Mouse (Mus musculus): Measurements from ENCODE around the gene Med16. TPM values are rescaled to one million over a fixed set of nuclear protein-coding genes. Genes with fewer than 3 reads are reported as not detected.
A peak's percentile ranks its signal among the peaks of the same experiment; 100 is the strongest.
"Not testable (repeated sequence)": the region's sequence is repeated elsewhere in the genome, so short reads cannot be mapped to it uniquely, and the experiment has no call there.

Gene Med16
- polyA plus RNA-seq, 1 experiment = 57.1 TPM

- H3K36me3 ChIP-seq (ENCODE audit: control insufficient read depth, insufficient read depth, low read length) = no peaks in the 10 kb centered on the region
- no peaks in the 10 kb centered on the region for H3K4me1 ChIP-seq (ENCODE audit: control insufficient read depth, insufficient read depth, low read length)
- H3K4me3 ChIP-seq (ENCODE audit: insufficient read depth, low read depth, low read length) = no peak within 1 kb of the TSS
- no peak for DNase-seq
- no peak for TF ChIP-seq POLR2A (IDR thresholded peaks at IDR 0.05; ENCODE audit: low read depth, low read length)
- TF ChIP-seq CTCF (conservative IDR thresholded peaks at IDR 0.05; ENCODE audit: insufficient read depth, insufficient read length, low read depth, low read length) = no peak
- H3K27ac ChIP-seq (ENCODE audit: insufficient read depth, low read depth, low read length) = no peak within 1 kb of the TSS
- H3K27me3 ChIP-seq (replicated peaks; ENCODE audit: control insufficient read depth, insufficient read depth, low read length) = no peaks in the 10 kb centered on the region
- 47% methylated on average over 5 of the region's 5 CpGs for WGBS
Observed at GRCm38 (mm10) chr10:79890670-79891069, 18.1 kb downstream of the Med16 start, which contains the start of gene Cfd. TSS of gene Cfd (plus strand) at chr10:79890853.

GRCm38 (mm10) chr10:79889386-79889785, 19.3 kb downstream of the Med16 start:
- no peaks in the 10 kb centered on the region for H3K27me3 ChIP-seq (replicated peaks; ENCODE audit: control insufficient read depth, insufficient read depth, low read length)
- H3K4me1 ChIP-seq (ENCODE audit: control insufficient read depth, insufficient read depth, low read length) = no peaks in the 10 kb centered on the region
- H3K36me3 ChIP-seq (ENCODE audit: control insufficient read depth, insufficient read depth, low read length) = no peaks in the 10 kb centered on the region
- peak; percentile 86 for DNase-seq
- no peak overlapping the region for H3K27ac ChIP-seq (ENCODE audit: insufficient read depth, low read depth, low read length)
- H3K4me3 ChIP-seq (ENCODE audit: insufficient read depth, low read depth, low read length) = no peak overlapping the region
- whole genome bisulfite sequencing = 21% methylated on average over 2 of the region's 2 CpGs
- no peak for TF ChIP-seq CTCF (conservative IDR thresholded peaks at IDR 0.05; ENCODE audit: insufficient read depth, insufficient read length, low read depth, low read length)
- no peak for TF ChIP-seq POLR2A (IDR thresholded peaks at IDR 0.05; ENCODE audit: low read depth, low read length)

- Histone ChIP-seq H3K27me3 (replicated peaks; ENCODE audit: control insufficient read depth, insufficient read depth, low read length) (no peaks in the 10 kb centered on the region), H3K4me1 (ENCODE audit: control insufficient read depth, insufficient read depth, low read length) (no peaks in the 10 kb centered on the region), H3K4me3 (ENCODE audit: insufficient read depth, low read depth, low read length) (no peak overlapping the region), H3K36me3 (ENCODE audit: control insufficient read depth, insufficient read depth, low read length) (no peaks in the 10 kb centered on the region), H3K27ac (ENCODE audit: insufficient read depth, low read depth, low read length) (no peak overlapping the region)
- TF ChIP-seq CTCF (conservative IDR thresholded peaks at IDR 0.05; ENCODE audit: insufficient read depth, insufficient read length, low read depth, low read length) (no peak), POLR2A (IDR thresholded peaks at IDR 0.05; ENCODE audit: low read depth, low read length) (no peak)
- 89% methylated on average over 8 of the region's 8 CpGs for WGBS
- DNase-seq = no peak
Observed at GRCm38 (mm10) chr10:79886611-79887010, 22.1 kb downstream of the Med16 start.

- H3K4me1 ChIP-seq (ENCODE audit: control insufficient read depth, insufficient read depth, low read length) = no peaks in the 10 kb centered on the region
- no peak for TF ChIP-seq CTCF (conservative IDR thresholded peaks at IDR 0.05; ENCODE audit: insufficient read depth, insufficient read length, low read depth, low read length)
- TF ChIP-seq POLR2A (IDR thresholded peaks at IDR 0.05; ENCODE audit: low read depth, low read length) = no peak
- WGBS = 81% methylated on average over 6 of the region's 6 CpGs
- no peaks in the 10 kb centered on the region for H3K36me3 ChIP-seq (ENCODE audit: control insufficient read depth, insufficient read depth, low read length)
- H3K27ac ChIP-seq (ENCODE audit: insufficient read depth, low read depth, low read length) = no peak within 1 kb of the TSS
- H3K4me3 ChIP-seq (ENCODE audit: insufficient read depth, low read depth, low read length) = no peak within 1 kb of the TSS
- no peak for DNase-seq
- H3K27me3 ChIP-seq (replicated peaks; ENCODE audit: control insufficient read depth, insufficient read depth, low read length) = no peaks in the 10 kb centered on the region
Observed at GRCm38 (mm10) chr10:79886054-79886453, 22.7 kb downstream of the Med16 start, which contains the start of gene Elane. TSS of gene Elane (plus strand) at chr10:79886247.

- DNase-seq; H3K36me3 ChIP-seq (ENCODE audit: control insufficient read depth, insufficient read depth, low read length); H3K4me1 ChIP-seq (ENCODE audit: control insufficient read depth, insufficient read depth, low read length); H3K27ac ChIP-seq (ENCODE audit: insufficient read depth, low read depth, low read length); H3K4me3 ChIP-seq (ENCODE audit: insufficient read depth, low read depth, low read length); H3K27me3 ChIP-seq (replicated peaks; ENCODE audit: control insufficient read depth, insufficient read depth, low read length): not testable (repeated sequence)
- 52% methylated on average over 3 of the region's 3 CpGs for WGBS
Observed at GRCm38 (mm10) chr10:79884938-79885337, 23.8 kb downstream of the Med16 start.

- Histone ChIP-seq H3K4me1 (ENCODE audit: control insufficient read depth, insufficient read depth, low read length) (0 out of 2 replicates have a peak, but pooled peaks cover 3% of the 10 kb centered on the region), H3K27me3 (replicated peaks; ENCODE audit: control insufficient read depth, insufficient read depth, low read length) (no peaks in the 10 kb centered on the region), H3K36me3 (ENCODE audit: control insufficient read depth, insufficient read depth, low read length) (no peaks in the 10 kb centered on the region), H3K4me3 (ENCODE audit: insufficient read depth, low read depth, low read length) (no peak overlapping the region), H3K27ac (ENCODE audit: insufficient read depth, low read depth, low read length) (no peak overlapping the region)
- TF ChIP-seq CTCF (conservative IDR thresholded peaks at IDR 0.05; ENCODE audit: insufficient read depth, insufficient read length, low read depth, low read length) (no peak), POLR2A (IDR thresholded peaks at IDR 0.05; ENCODE audit: low read depth, low read length) (no peak)
- peak; percentile 92 for DNase-seq
- WGBS = 26% methylated on average over 4 of the region's 4 CpGs
Observed at GRCm38 (mm10) chr10:79884446-79884845, 24.3 kb downstream of the Med16 start.

GRCm38 (mm10) chr10:79883297-79884084, 25.2 kb downstream of the Med16 start:
- Histone ChIP-seq H3K27ac (ENCODE audit: insufficient read depth, low read depth, low read length) (no peak overlapping the region), H3K27me3 (replicated peaks; ENCODE audit: control insufficient read depth, insufficient read depth, low read length) (no peaks in the 10 kb centered on the region), H3K4me1 (ENCODE audit: control insufficient read depth, insufficient read depth, low read length) (0 out of 2 replicates have a peak, but pooled peaks cover 3% of the 10 kb centered on the region), H3K4me3 (ENCODE audit: insufficient read depth, low read depth, low read length) (no peak overlapping the region), H3K36me3 (ENCODE audit: control insufficient read depth, insufficient read depth, low read length) (no peaks in the 10 kb centered on the region)
- DNase-seq = peak; percentile 89
- WGBS = 23% methylated on average over 22 of the region's 22 CpGs
- TF ChIP-seq POLR2A (IDR thresholded peaks at IDR 0.05; ENCODE audit: low read depth, low read length) = no peak
- TF ChIP-seq CTCF (conservative IDR thresholded peaks at IDR 0.05; ENCODE audit: insufficient read depth, insufficient read length, low read depth, low read length) = peak; percentile 86

Data from kidney, adult 2 months (tissue).